Mouse (Mus musculus): ENCODE data around the gene Slc35c2. TPM values are rescaled to one million over a fixed set of nuclear protein-coding genes. Genes with fewer than 3 reads are reported as not detected.

Gene Slc35c2
- 135 and 154 TPM in 2 replicates for polyA plus RNA-seq (2015; fragmentation: Nextera tagmentation; extraction: Ambion mirVana)

GRCm38 (mm10) chr2:165287202-165287984 lies at the start of gene Slc35c2:
TSS of gene Slc35c2 (minus strand) at chr2:165287869.
- H3K9me3 ChIP-seq (ENCODE audit: control insufficient read depth, low read length): no peaks in the 10 kb centered on the region
- peak; percentile 86 for ATAC-seq
- peak within 1 kb of the TSS; percentile 75 for H3K27ac ChIP-seq (ENCODE audit: low read length)
- peaks cover 27% of the 10 kb centered on the region for H3K4me1 ChIP-seq (ENCODE audit: control insufficient read depth, insufficient read depth, low read length)
- under 1% methylated on average over 49 of the region's 49 CpGs for WGBS
- H3K27me3 ChIP-seq (replicated peaks; ENCODE audit: control insufficient read depth, insufficient read depth, low read length): no peaks in the 10 kb centered on the region
- H3K4me3 ChIP-seq (ENCODE audit: low read length): peak within 1 kb of the TSS; percentile 79
- peak within 1 kb of the TSS; percentile 81 for H3K9ac ChIP-seq (ENCODE audit: low read depth, low read length)
- H3K4me2 ChIP-seq (ENCODE audit: low read depth, low read length): peak within 1 kb of the TSS; percentile 82
- H3K36me3 ChIP-seq (ENCODE audit: control insufficient read depth, insufficient read depth, low read length): peaks cover 23% of the 10 kb centered on the region

GRCm38 (mm10) chr2:165337191-165337590 lies 49.5 kb upstream of the Slc35c2 start:
- H3K36me3 ChIP-seq (ENCODE audit: control insufficient read depth, insufficient read depth, low read length): no peaks in the 10 kb centered on the region
- no peak overlapping the region for H3K4me2 ChIP-seq (ENCODE audit: low read depth, low read length)
- 25% methylated on average over 3 of the region's 3 CpGs for WGBS
- H3K27me3 ChIP-seq (replicated peaks; ENCODE audit: control insufficient read depth, insufficient read depth, low read length): no peaks in the 10 kb centered on the region
- H3K27ac ChIP-seq (ENCODE audit: low read length): no peak overlapping the region
- H3K4me1 ChIP-seq (ENCODE audit: control insufficient read depth, insufficient read depth, low read length): peaks cover 9% of the 10 kb centered on the region
- peak; percentile 45; the same call in 1 of the 2 replicates for ATAC-seq
- H3K9me3 ChIP-seq (ENCODE audit: control insufficient read depth, low read length): no peaks in the 10 kb centered on the region
- H3K4me3 ChIP-seq (ENCODE audit: low read length): no peak overlapping the region
- H3K9ac ChIP-seq (ENCODE audit: low read depth, low read length): no peak overlapping the region

GRCm38 (mm10) chr2:165332610-165333210 lies 45.0 kb upstream of the Slc35c2 start:
- H3K27me3 ChIP-seq (replicated peaks; ENCODE audit: control insufficient read depth, insufficient read depth, low read length): no peaks in the 10 kb centered on the region
- WGBS: 46% methylated on average over 14 of the region's 14 CpGs
- H3K4me2 ChIP-seq (ENCODE audit: low read depth, low read length): 0 out of 2 replicates have a peak overlapping the region, but pooled peaks have one; percentile 19
- peak overlapping the region; percentile 79 for H3K27ac ChIP-seq (ENCODE audit: low read length)
- H3K9ac ChIP-seq (ENCODE audit: low read depth, low read length): no peak overlapping the region
- H3K9me3 ChIP-seq (ENCODE audit: control insufficient read depth, low read length): no peaks in the 10 kb centered on the region
- no peaks in the 10 kb centered on the region for H3K36me3 ChIP-seq (ENCODE audit: control insufficient read depth, insufficient read depth, low read length)
- no peak overlapping the region for H3K4me3 ChIP-seq (ENCODE audit: low read length)
- peak; percentile 34; the same call in 1 of the 2 replicates for ATAC-seq
- H3K4me1 ChIP-seq (ENCODE audit: control insufficient read depth, insufficient read depth, low read length): peaks cover 11% of the 10 kb centered on the region

GRCm38 (mm10) chr2:165329703-165330102 lies 42.0 kb upstream of the Slc35c2 start:
- WGBS: 16% methylated on average over 3 of the region's 3 CpGs
- Histone ChIP-seq H3K4me2 (ENCODE audit: low read depth, low read length) (no peak overlapping the region), H3K27me3 (replicated peaks; ENCODE audit: control insufficient read depth, insufficient read depth, low read length) (no peaks in the 10 kb centered on the region), H3K36me3 (ENCODE audit: control insufficient read depth, insufficient read depth, low read length) (no peaks in the 10 kb centered on the region), H3K4me1 (ENCODE audit: control insufficient read depth, insufficient read depth, low read length) (peaks cover 23% of the 10 kb centered on the region), H3K4me3 (ENCODE audit: low read length) (no peak overlapping the region), H3K9me3 (ENCODE audit: control insufficient read depth, low read length) (no peaks in the 10 kb centered on the region), H3K27ac (ENCODE audit: low read length) (peak overlapping the region; percentile 53), H3K9ac (ENCODE audit: low read depth, low read length) (no peak overlapping the region)
- no peak for ATAC-seq

GRCm38 (mm10) chr2:165328746-165329145 lies 41.1 kb upstream of the Slc35c2 start:
- Histone ChIP-seq H3K9ac (ENCODE audit: low read depth, low read length) (no peak overlapping the region), H3K4me2 (ENCODE audit: low read depth, low read length) (no peak overlapping the region), H3K9me3 (ENCODE audit: control insufficient read depth, low read length) (no peaks in the 10 kb centered on the region), H3K27ac (ENCODE audit: low read length) (no peak overlapping the region), H3K36me3 (ENCODE audit: control insufficient read depth, insufficient read depth, low read length) (no peaks in the 10 kb centered on the region), H3K27me3 (replicated peaks; ENCODE audit: control insufficient read depth, insufficient read depth, low read length) (no peaks in the 10 kb centered on the region), H3K4me3 (ENCODE audit: low read length) (no peak overlapping the region), H3K4me1 (ENCODE audit: control insufficient read depth, insufficient read depth, low read length) (peaks cover 33% of the 10 kb centered on the region)
- no peak for ATAC-seq
- WGBS: 76% methylated on average over 5 of the region's 5 CpGs

GRCm38 (mm10) chr2:165327386-165327785 lies 39.7 kb upstream of the Slc35c2 start:
- no peaks in the 10 kb centered on the region for H3K36me3 ChIP-seq (ENCODE audit: control insufficient read depth, insufficient read depth, low read length)
- peak overlapping the region; percentile 89 for H3K4me3 ChIP-seq (ENCODE audit: low read length)
- H3K9me3 ChIP-seq (ENCODE audit: control insufficient read depth, low read length): no peaks in the 10 kb centered on the region
- H3K4me2 ChIP-seq (ENCODE audit: low read depth, low read length): peak overlapping the region; percentile 89
- peaks cover 35% of the 10 kb centered on the region for H3K4me1 ChIP-seq (ENCODE audit: control insufficient read depth, insufficient read depth, low read length)
- WGBS: 48% methylated on average over 7 of the region's 7 CpGs
- H3K9ac ChIP-seq (ENCODE audit: low read depth, low read length): peak overlapping the region; percentile 75
- no peak for ATAC-seq
- peak overlapping the region; percentile 62 for H3K27ac ChIP-seq (ENCODE audit: low read length)
- H3K27me3 ChIP-seq (replicated peaks; ENCODE audit: control insufficient read depth, insufficient read depth, low read length): no peaks in the 10 kb centered on the region

- no peaks in the 10 kb centered on the region for H3K9me3 ChIP-seq (ENCODE audit: control insufficient read depth, low read length)
- H3K4me3 ChIP-seq (ENCODE audit: low read length): peak within 1 kb of the TSS; percentile 89
- H3K4me2 ChIP-seq (ENCODE audit: low read depth, low read length): peak within 1 kb of the TSS; percentile 89
- peaks cover 40% of the 10 kb centered on the region for H3K4me1 ChIP-seq (ENCODE audit: control insufficient read depth, insufficient read depth, low read length)
- H3K9ac ChIP-seq (ENCODE audit: low read depth, low read length): peak within 1 kb of the TSS; percentile 93
- H3K27ac ChIP-seq (ENCODE audit: low read length): peak within 1 kb of the TSS; percentile 64
- H3K36me3 ChIP-seq (ENCODE audit: control insufficient read depth, insufficient read depth, low read length): no peaks in the 10 kb centered on the region
- WGBS: under 1% methylated on average over 55 of the region's 55 CpGs
- ATAC-seq: peak; percentile 96
- H3K27me3 ChIP-seq (replicated peaks; ENCODE audit: control insufficient read depth, insufficient read depth, low read length): no peaks in the 10 kb centered on the region
Measured at GRCm38 (mm10) chr2:165326304-165327190, 38.9 kb upstream of the Slc35c2 start, which contains the start of gene Elmo2. TSS of gene Elmo2 (minus strand) at chr2:165326479.

GRCm38 (mm10) chr2:165325521-165326303 lies 38.0 kb upstream of the Slc35c2 start:
- peaks cover 48% of the 10 kb centered on the region for H3K4me1 ChIP-seq (ENCODE audit: control insufficient read depth, insufficient read depth, low read length)
- under 1% methylated on average over 30 of the region's 30 CpGs for WGBS
- peak; percentile 33 for ATAC-seq

More at GRCm38 (mm10) chr2:165325521-165326303, 38.0 kb upstream of the Slc35c2 start:
- H3K36me3 ChIP-seq (ENCODE audit: control insufficient read depth, insufficient read depth, low read length): no peaks in the 10 kb centered on the region
- peak overlapping the region; percentile 93 for H3K9ac ChIP-seq (ENCODE audit: low read depth, low read length)
- H3K9me3 ChIP-seq (ENCODE audit: control insufficient read depth, low read length): no peaks in the 10 kb centered on the region
- H3K27ac ChIP-seq (ENCODE audit: low read length): peak overlapping the region; percentile 64; the same call in 1 of the 2 replicates
- H3K27me3 ChIP-seq (replicated peaks; ENCODE audit: control insufficient read depth, insufficient read depth, low read length): no peaks in the 10 kb centered on the region
- peak overlapping the region; percentile 69 for H3K4me2 ChIP-seq (ENCODE audit: low read depth, low read length)
- H3K4me3 ChIP-seq (ENCODE audit: low read length): peak overlapping the region; percentile 89
